Mouse (Mus musculus) neural tube, embryonic 15.5 days (tissue): ENCODE measurements around the gene Neu4. TPM values are rescaled to one million over a fixed set of nuclear protein-coding genes. Genes with fewer than 3 reads are reported as not detected.
"Not testable (repeated sequence)": the region's sequence is repeated elsewhere in the genome, so short reads cannot be mapped to it uniquely, and the experiment has no call there.

Experiments used
- ATAC-seq: fragments of 200-750 bp; cut with Nextera tagmentation; 2 replicates; pipeline ENCODE4 v1.8.0; 2017; ENCODE audit warnings: mild to moderate bottlenecking, moderate TSS enrichment, moderate library complexity; ENCODE audit not compliant: low FRiP score
- H3K27ac ChIP-seq: fragments of 300-500 bp; sonication (generic); replicated peaks from 2 replicates; pipeline ENCODE4 v1.5.1; 2015; ENCODE audit warnings: mild to moderate bottlenecking, inconsistent platforms
- H3K27me3 ChIP-seq: fragments of 300-500 bp; sonication (generic); replicated peaks from 2 replicates; pipeline ENCODE4 v1.6.1; 2015; ENCODE audit warnings: inconsistent platforms
- H3K36me3 ChIP-seq: fragments of 300-500 bp; sonication (generic); 2 replicates; pipeline ENCODE4 v1.6.1; 2015; ENCODE audit warnings: inconsistent platforms
- H3K4me1 ChIP-seq: fragments of 300-500 bp; sonication (generic); 2 replicates; pipeline ENCODE4 v1.6.1; 2015; ENCODE audit warnings: inconsistent platforms
- H3K4me2 ChIP-seq: fragments of 300-500 bp; sonication (generic); 2 replicates; pipeline ENCODE4 v1.6.1; 2015; ENCODE audit warnings: inconsistent platforms, mild to moderate bottlenecking, moderate library complexity
- H3K4me3 ChIP-seq: fragments of 300-500 bp; sonication (generic); replicated peaks from 2 replicates; pipeline ENCODE4 v1.5.1; 2015; ENCODE audit warnings: mild to moderate bottlenecking, inconsistent platforms
- H3K9ac ChIP-seq: fragments of 300-500 bp; sonication (generic); replicated peaks from 2 replicates; pipeline ENCODE4 v1.6.1; 2015; ENCODE audit warnings: mild to moderate bottlenecking, inconsistent platforms
- H3K9me3 ChIP-seq: fragments of 300-500 bp; sonication (generic); replicated peaks from 2 replicates; pipeline ENCODE4 v1.6.1; 2016; ENCODE audit warnings: inconsistent platforms
- WGBS: fragments of 180-500 bp; shearing (Covaris S2); methylation state at CpG from one replicate; pipeline ENCODE4 v1.1.7; 2015; ENCODE audit warnings: mixed read lengths; 5-methylcytosine and 5-hydroxymethylcytosine counted together
- polyA plus RNA-seq: library from polyadenylated mRNA; unstranded; fragments of >200 nt; fragmentation: Nextera tagmentation; extraction: Ambion mirVana; gene quantifications from 2 replicates; pipeline ENCODE4 v1.2.1, GENCODE M21; 2015

The Neu4 gene
- polyA plus RNA-seq, result 0.05 TPM in 1 of 2 replicates, not detected in the other

GRCm38 (mm10) chr1:94020151-94020550 lies at the start of gene Neu4:
Gene Neu4 (plus strand): TSS chr1:94020451.
- Histone ChIP-seq H3K4me1 (no peaks in the 10 kb centered on the region), H3K36me3 (no peaks in the 10 kb centered on the region), H3K9ac (no peak within 1 kb of the TSS), H3K4me2 (no peak within 1 kb of the TSS), H3K27me3 (no peaks in the 10 kb centered on the region), H3K27ac (no peak within 1 kb of the TSS), H3K9me3 (no peaks in the 10 kb centered on the region), H3K4me3 (no peak within 1 kb of the TSS)
- no peak for ATAC-seq
- WGBS, result 84% methylated on average over 6 of the region's 6 CpGs

- H3K9ac ChIP-seq, H3K27me3 ChIP-seq, ATAC-seq, H3K27ac ChIP-seq, H3K4me2 ChIP-seq, H3K36me3 ChIP-seq, H3K4me1 ChIP-seq, H3K4me3 ChIP-seq, H3K9me3 ChIP-seq: not testable (repeated sequence)
- no CpG with 5 or more reads among the region's 4 CpGs for WGBS
Observed at GRCm38 (mm10) chr1:93970797-93971196, 49.5 kb upstream of the Neu4 start.

GRCm38 (mm10) chr1:93975764-93976163 lies 44.5 kb upstream of the Neu4 start:
- not testable (repeated sequence) for H3K4me2 ChIP-seq, H3K4me3 ChIP-seq, H3K27ac ChIP-seq, ATAC-seq, H3K36me3 ChIP-seq, H3K9me3 ChIP-seq, H3K4me1 ChIP-seq, H3K9ac ChIP-seq, H3K27me3 ChIP-seq
- 81% methylated on average over 2 of the region's 4 CpGs for WGBS

GRCm38 (mm10) chr1:93978287-93978686 lies 42.0 kb upstream of the Neu4 start:
- no CpG with 5 or more reads among the region's 7 CpGs for WGBS
- H3K27ac ChIP-seq, H3K4me1 ChIP-seq, H3K36me3 ChIP-seq, H3K9ac ChIP-seq, H3K27me3 ChIP-seq, H3K4me2 ChIP-seq, H3K4me3 ChIP-seq, H3K9me3 ChIP-seq: not testable (repeated sequence)
- 0 out of 2 replicates have a peak, but pooled peaks have one; percentile 50 for ATAC-seq

- WGBS, result no CpG with 5 or more reads among the region's 2 CpGs
Observed at GRCm38 (mm10) chr1:93980932-93981331, 39.3 kb upstream of the Neu4 start.

GRCm38 (mm10) chr1:93986167-93986566 lies 34.1 kb upstream of the Neu4 start:
- Histone ChIP-seq H3K27me3 (no peaks in the 10 kb centered on the region), H3K4me3 (no peak overlapping the region), H3K36me3 (no peaks in the 10 kb centered on the region), H3K27ac (no peak overlapping the region), H3K9ac (no peak overlapping the region), H3K9me3 (no peaks in the 10 kb centered on the region), H3K4me1 (no peaks in the 10 kb centered on the region), H3K4me2 (no peak overlapping the region)
- WGBS, result 89% methylated on average over 3 of the region's 3 CpGs
- ATAC-seq, result no peak

More at GRCm38 (mm10) chr1:93980932-93981331, 39.3 kb upstream of the Neu4 start:
- not testable (repeated sequence) for H3K4me3 ChIP-seq, H3K27ac ChIP-seq, ATAC-seq, H3K27me3 ChIP-seq, H3K9ac ChIP-seq, H3K4me2 ChIP-seq, H3K4me1 ChIP-seq, H3K36me3 ChIP-seq, H3K9me3 ChIP-seq

- H3K36me3 ChIP-seq, result no peaks in the 10 kb centered on the region
- no peak overlapping the region for H3K9ac ChIP-seq
- H3K4me3 ChIP-seq, result no peak overlapping the region
- no peak overlapping the region for H3K4me2 ChIP-seq
- no peaks in the 10 kb centered on the region for H3K4me1 ChIP-seq
- no peaks in the 10 kb centered on the region for H3K9me3 ChIP-seq
- WGBS, result 75% methylated on average over 3 of the region's 3 CpGs
- no peaks in the 10 kb centered on the region for H3K27me3 ChIP-seq
- H3K27ac ChIP-seq, result no peak overlapping the region
- ATAC-seq, result no peak
Observed at GRCm38 (mm10) chr1:93988786-93989185, 31.5 kb upstream of the Neu4 start.

- not testable (repeated sequence) for H3K9me3 ChIP-seq, H3K27me3 ChIP-seq, H3K4me1 ChIP-seq, H3K36me3 ChIP-seq, H3K4me2 ChIP-seq, H3K9ac ChIP-seq, H3K27ac ChIP-seq, ATAC-seq, H3K4me3 ChIP-seq
- WGBS, result 94% methylated on average over 7 of the region's 8 CpGs
Observed at GRCm38 (mm10) chr1:93990209-93990608, 30.0 kb upstream of the Neu4 start, which contains the start of gene Gal3st2c. Gene Gal3st2c (plus strand): TSS chr1:93990509.

GRCm38 (mm10) chr1:93991068-93991467 lies 29.2 kb upstream of the Neu4 start:
- not testable (repeated sequence) for H3K4me3 ChIP-seq, H3K9ac ChIP-seq, ATAC-seq, H3K4me1 ChIP-seq, H3K4me2 ChIP-seq, H3K9me3 ChIP-seq, H3K36me3 ChIP-seq, H3K27ac ChIP-seq, H3K27me3 ChIP-seq
- 77% methylated on average over 2 of the region's 2 CpGs for WGBS

- WGBS, result 85% methylated on average over 3 of the region's 3 CpGs
Observed at GRCm38 (mm10) chr1:93991491-93991890, 28.8 kb upstream of the Neu4 start.

GRCm38 (mm10) chr1:94001023-94001422 lies 19.2 kb upstream of the Neu4 start:
- ATAC-seq, result no peak
- H3K9me3 ChIP-seq, result no peaks in the 10 kb centered on the region
- WGBS, result 81% methylated on average over 2 of the region's 2 CpGs

More at GRCm38 (mm10) chr1:93991491-93991890, 28.8 kb upstream of the Neu4 start:
- not testable (repeated sequence) for H3K4me1 ChIP-seq, H3K4me3 ChIP-seq, H3K4me2 ChIP-seq, ATAC-seq, H3K9me3 ChIP-seq, H3K27me3 ChIP-seq, H3K9ac ChIP-seq, H3K27ac ChIP-seq, H3K36me3 ChIP-seq

GRCm38 (mm10) chr1:94005954-94006506 lies 14.2 kb upstream of the Neu4 start:
- H3K4me1 ChIP-seq, H3K4me3 ChIP-seq, H3K4me2 ChIP-seq, H3K27me3 ChIP-seq, H3K27ac ChIP-seq, H3K9me3 ChIP-seq, ATAC-seq, H3K9ac ChIP-seq, H3K36me3 ChIP-seq: not testable (repeated sequence)
- WGBS, result 78% methylated on average over 2 of the region's 2 CpGs

More at GRCm38 (mm10) chr1:94001023-94001422, 19.2 kb upstream of the Neu4 start:
- H3K9ac ChIP-seq, result no peak overlapping the region
- H3K36me3 ChIP-seq, result no peaks in the 10 kb centered on the region
- H3K4me3 ChIP-seq, result no peak overlapping the region
- no peak overlapping the region for H3K27ac ChIP-seq
- no peak overlapping the region for H3K4me2 ChIP-seq
- H3K4me1 ChIP-seq, result no peaks in the 10 kb centered on the region
- no peaks in the 10 kb centered on the region for H3K27me3 ChIP-seq
